Mouse (Mus musculus): ENCODE results near the gene Arsb. TPM values are rescaled to one million over a fixed set of nuclear protein-coding genes. Genes with fewer than 3 reads are reported as not detected.

Gene Arsb
- polyA plus RNA-seq, 1 experiment: 19.1 TPM

- 76% methylated on average over 6 of the region's 6 CpGs for WGBS
- no peak for DNase-seq
- no peaks in the 10 kb centered on the region for H3K27me3 ChIP-seq (ENCODE audit: control insufficient read depth, insufficient read depth, low read length)
- no peak overlapping the region for H3K27ac ChIP-seq (ENCODE audit: control insufficient read depth, insufficient read depth, low read length)
- no peak for TF ChIP-seq POLR2A (IDR thresholded peaks at IDR 0.05; ENCODE audit: control insufficient read depth, extremely low read depth, insufficient read depth, low read length, poor library complexity)
- TF ChIP-seq CTCF (IDR thresholded peaks at IDR 0.05; ENCODE audit: borderline replicate concordance, control insufficient read depth, extremely low read depth, insufficient read depth, low read length, poor library complexity): no peak
- H3K4me3 ChIP-seq (ENCODE audit: control insufficient read depth, insufficient read depth, low read length): no peak overlapping the region
- H3K4me1 ChIP-seq (replicated peaks; ENCODE audit: control insufficient read depth, insufficient read depth, low read length): no peaks in the 10 kb centered on the region
- no peaks in the 10 kb centered on the region for H3K36me3 ChIP-seq (ENCODE audit: control insufficient read depth, insufficient read depth, low read length)
These were observed 180.1 kb downstream of the Arsb start for GRCm38 (mm10) chr13:93951555-93951954.

GRCm38 (mm10) chr13:93952466-93952865 lies 181.0 kb downstream of the Arsb start:
- no peak for TF ChIP-seq POLR2A (IDR thresholded peaks at IDR 0.05; ENCODE audit: control insufficient read depth, extremely low read depth, insufficient read depth, low read length, poor library complexity)
- no peak for TF ChIP-seq CTCF (IDR thresholded peaks at IDR 0.05; ENCODE audit: borderline replicate concordance, control insufficient read depth, extremely low read depth, insufficient read depth, low read length, poor library complexity)
- no peaks in the 10 kb centered on the region for H3K27me3 ChIP-seq (ENCODE audit: control insufficient read depth, insufficient read depth, low read length)
- no peak overlapping the region for H3K4me3 ChIP-seq (ENCODE audit: control insufficient read depth, insufficient read depth, low read length)
- 100% methylated on average over 4 of the region's 4 CpGs for WGBS
- no peaks in the 10 kb centered on the region for H3K4me1 ChIP-seq (replicated peaks; ENCODE audit: control insufficient read depth, insufficient read depth, low read length)
- no peaks in the 10 kb centered on the region for H3K36me3 ChIP-seq (ENCODE audit: control insufficient read depth, insufficient read depth, low read length)
- H3K27ac ChIP-seq (ENCODE audit: control insufficient read depth, insufficient read depth, low read length): no peak overlapping the region
- DNase-seq: no peak

GRCm38 (mm10) chr13:93957907-93958306 lies 186.5 kb downstream of the Arsb start:
- no peak overlapping the region for H3K27ac ChIP-seq (ENCODE audit: control insufficient read depth, insufficient read depth, low read length)
- H3K4me3 ChIP-seq (ENCODE audit: control insufficient read depth, insufficient read depth, low read length): no peak overlapping the region
- H3K4me1 ChIP-seq (replicated peaks; ENCODE audit: control insufficient read depth, insufficient read depth, low read length): no peaks in the 10 kb centered on the region
- 97% methylated on average over 8 of the region's 8 CpGs for WGBS
- no peak for TF ChIP-seq POLR2A (IDR thresholded peaks at IDR 0.05; ENCODE audit: control insufficient read depth, extremely low read depth, insufficient read depth, low read length, poor library complexity)
- no peak for TF ChIP-seq CTCF (IDR thresholded peaks at IDR 0.05; ENCODE audit: borderline replicate concordance, control insufficient read depth, extremely low read depth, insufficient read depth, low read length, poor library complexity)
- no peaks in the 10 kb centered on the region for H3K36me3 ChIP-seq (ENCODE audit: control insufficient read depth, insufficient read depth, low read length)
- no peaks in the 10 kb centered on the region for H3K27me3 ChIP-seq (ENCODE audit: control insufficient read depth, insufficient read depth, low read length)
- DNase-seq: no peak

- Histone ChIP-seq H3K27me3 (ENCODE audit: control insufficient read depth, insufficient read depth, low read length) (no peaks in the 10 kb centered on the region), H3K36me3 (ENCODE audit: control insufficient read depth, insufficient read depth, low read length) (no peaks in the 10 kb centered on the region), H3K4me1 (replicated peaks; ENCODE audit: control insufficient read depth, insufficient read depth, low read length) (no peaks in the 10 kb centered on the region), H3K4me3 (ENCODE audit: control insufficient read depth, insufficient read depth, low read length) (no peak overlapping the region), H3K27ac (ENCODE audit: control insufficient read depth, insufficient read depth, low read length) (no peak overlapping the region)
- DNase-seq: no peak
- TF ChIP-seq POLR2A (IDR thresholded peaks at IDR 0.05; ENCODE audit: control insufficient read depth, extremely low read depth, insufficient read depth, low read length, poor library complexity) (no peak), CTCF (IDR thresholded peaks at IDR 0.05; ENCODE audit: borderline replicate concordance, control insufficient read depth, extremely low read depth, insufficient read depth, low read length, poor library complexity) (no peak)
These were observed 194.8 kb downstream of the Arsb start for GRCm38 (mm10) chr13:93966271-93966670.

- Histone ChIP-seq H3K36me3 (ENCODE audit: control insufficient read depth, insufficient read depth, low read length) (no peaks in the 10 kb centered on the region), H3K4me3 (ENCODE audit: control insufficient read depth, insufficient read depth, low read length) (no peak overlapping the region), H3K27ac (ENCODE audit: control insufficient read depth, insufficient read depth, low read length) (no peak overlapping the region), H3K4me1 (replicated peaks; ENCODE audit: control insufficient read depth, insufficient read depth, low read length) (no peaks in the 10 kb centered on the region), H3K27me3 (ENCODE audit: control insufficient read depth, insufficient read depth, low read length) (no peaks in the 10 kb centered on the region)
- WGBS: 79% methylated on average over 9 of the region's 9 CpGs
- TF ChIP-seq POLR2A (IDR thresholded peaks at IDR 0.05; ENCODE audit: control insufficient read depth, extremely low read depth, insufficient read depth, low read length, poor library complexity) (no peak), CTCF (IDR thresholded peaks at IDR 0.05; ENCODE audit: borderline replicate concordance, control insufficient read depth, extremely low read depth, insufficient read depth, low read length, poor library complexity) (no peak)
- no peak for DNase-seq
These were observed 195.7 kb downstream of the Arsb start for GRCm38 (mm10) chr13:93967138-93967537.

GRCm38 (mm10) chr13:93970115-93970514 lies 198.7 kb downstream of the Arsb start:
- WGBS: 20% methylated on average over 5 of the region's 5 CpGs
- Histone ChIP-seq H3K4me3 (ENCODE audit: control insufficient read depth, insufficient read depth, low read length) (no peak overlapping the region), H3K27ac (ENCODE audit: control insufficient read depth, insufficient read depth, low read length) (no peak overlapping the region), H3K36me3 (ENCODE audit: control insufficient read depth, insufficient read depth, low read length) (no peaks in the 10 kb centered on the region), H3K4me1 (replicated peaks; ENCODE audit: control insufficient read depth, insufficient read depth, low read length) (no peaks in the 10 kb centered on the region), H3K27me3 (ENCODE audit: control insufficient read depth, insufficient read depth, low read length) (no peaks in the 10 kb centered on the region)
- TF ChIP-seq CTCF (IDR thresholded peaks at IDR 0.05; ENCODE audit: borderline replicate concordance, control insufficient read depth, extremely low read depth, insufficient read depth, low read length, poor library complexity) (no peak), POLR2A (IDR thresholded peaks at IDR 0.05; ENCODE audit: control insufficient read depth, extremely low read depth, insufficient read depth, low read length, poor library complexity) (no peak)
- DNase-seq: no peak

- no peaks in the 10 kb centered on the region for H3K27me3 ChIP-seq (ENCODE audit: control insufficient read depth, insufficient read depth, low read length)
- no peaks in the 10 kb centered on the region for H3K36me3 ChIP-seq (ENCODE audit: control insufficient read depth, insufficient read depth, low read length)
- H3K4me3 ChIP-seq (ENCODE audit: control insufficient read depth, insufficient read depth, low read length): no peak overlapping the region
- 64% methylated on average over 3 of the region's 3 CpGs for WGBS
- no peak for DNase-seq
- no peaks in the 10 kb centered on the region for H3K4me1 ChIP-seq (replicated peaks; ENCODE audit: control insufficient read depth, insufficient read depth, low read length)
- TF ChIP-seq POLR2A (IDR thresholded peaks at IDR 0.05; ENCODE audit: control insufficient read depth, extremely low read depth, insufficient read depth, low read length, poor library complexity) (no peak), CTCF (IDR thresholded peaks at IDR 0.05; ENCODE audit: borderline replicate concordance, control insufficient read depth, extremely low read depth, insufficient read depth, low read length, poor library complexity) (no peak)
- no peak overlapping the region for H3K27ac ChIP-seq (ENCODE audit: control insufficient read depth, insufficient read depth, low read length)
These were observed 201.0 kb downstream of the Arsb start for GRCm38 (mm10) chr13:93972423-93972822.

All from thymus, adult 2 months (tissue).